Mouse (Mus musculus): ENCODE results near the gene Siae.
A peak's percentile ranks its signal among the peaks of the same experiment; 100 is the strongest.

Siae gene

DNA sequence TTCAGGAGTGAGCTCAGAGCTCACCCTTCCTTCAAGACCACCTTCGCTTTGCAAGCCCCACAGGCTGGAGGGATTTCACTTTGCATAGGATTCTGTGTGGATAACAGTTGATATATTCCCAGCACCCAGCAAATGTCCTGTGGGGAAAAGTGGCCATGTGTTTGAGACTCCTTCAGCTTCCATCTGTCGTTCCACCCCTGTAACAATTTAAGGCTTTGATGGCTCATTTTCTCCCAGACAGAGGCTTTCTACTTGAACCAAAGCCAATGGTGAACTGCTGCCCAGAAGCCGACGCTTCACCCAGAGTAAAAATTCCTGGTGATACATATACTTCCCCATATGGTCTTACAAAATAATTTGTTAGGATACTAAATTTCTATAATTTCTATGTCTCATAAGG is 119.8 kb downstream of the Siae start:
- no peak for DNase-seq (ENCODE audit: extremely low spot score)

DNA sequence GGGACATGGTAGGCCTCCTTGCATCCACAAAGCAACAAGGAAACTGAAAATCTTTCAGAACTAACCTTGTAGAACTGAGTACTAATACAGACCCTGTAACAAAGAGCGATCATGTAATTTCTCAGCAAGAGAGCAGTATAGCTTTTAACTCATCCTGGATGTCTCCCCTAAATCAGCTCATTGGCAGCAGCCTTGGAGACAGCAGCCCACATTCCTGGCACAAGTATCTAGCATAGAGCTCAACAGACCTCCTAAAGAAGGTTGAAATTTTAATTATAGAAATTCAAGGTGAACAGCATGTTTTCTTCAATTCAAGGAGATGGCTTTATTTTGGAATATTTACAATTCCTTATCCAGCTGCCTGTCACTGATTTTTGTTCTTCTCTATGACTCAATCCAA is 125.6 kb downstream of the Siae start:
- no peak for DNase-seq (ENCODE audit: extremely low spot score)

DNA sequence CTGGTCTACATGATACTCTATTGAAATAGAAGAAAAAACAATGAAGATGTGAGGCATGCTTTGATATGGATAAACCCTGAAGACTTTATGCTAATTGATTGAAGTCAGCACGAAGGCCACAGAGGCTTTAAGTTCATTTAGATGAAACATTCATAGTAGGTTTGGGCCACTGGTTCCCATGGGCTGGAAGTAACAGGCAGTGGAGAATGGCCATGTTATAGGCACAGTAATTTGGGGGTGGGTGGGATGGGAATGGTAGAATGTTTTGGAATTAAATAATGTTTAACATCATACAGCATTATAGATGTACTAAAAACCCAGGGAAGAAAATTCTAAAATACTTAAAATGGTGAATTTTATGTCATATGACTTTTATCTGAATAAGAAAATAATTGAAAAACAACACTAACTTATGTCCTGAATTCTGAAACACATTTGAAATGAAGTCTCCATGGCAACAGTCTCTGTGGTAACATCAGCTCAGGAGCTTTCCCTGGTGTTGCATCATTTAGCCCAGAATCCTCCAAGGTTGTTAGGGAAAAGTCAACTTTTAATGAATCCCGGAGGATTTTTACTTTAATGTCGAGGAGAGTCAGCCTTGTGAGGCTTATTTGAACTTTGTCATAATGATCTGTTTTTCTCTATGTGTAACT is 131.9 kb downstream of the Siae start:
- no peak for DNase-seq (ENCODE audit: extremely low spot score)

DNA sequence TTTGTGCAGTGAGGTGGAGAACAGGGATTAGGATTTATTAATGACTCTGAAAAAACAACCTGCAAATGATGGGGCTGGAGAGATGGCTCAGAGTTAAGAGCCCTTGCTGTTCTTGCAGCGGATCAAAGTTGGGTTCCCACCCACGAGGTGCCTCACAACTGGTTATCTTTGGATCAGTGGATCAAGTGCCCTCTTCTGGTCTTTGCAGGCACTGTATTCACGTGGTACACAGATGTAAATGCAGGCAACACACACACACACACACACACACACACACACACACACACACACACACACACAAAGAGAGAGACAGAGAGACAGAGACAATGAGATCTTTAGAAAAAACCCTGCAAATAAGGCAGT is 132.4 kb downstream of the Siae start:
- no peak for DNase-seq (ENCODE audit: extremely low spot score)

DNA sequence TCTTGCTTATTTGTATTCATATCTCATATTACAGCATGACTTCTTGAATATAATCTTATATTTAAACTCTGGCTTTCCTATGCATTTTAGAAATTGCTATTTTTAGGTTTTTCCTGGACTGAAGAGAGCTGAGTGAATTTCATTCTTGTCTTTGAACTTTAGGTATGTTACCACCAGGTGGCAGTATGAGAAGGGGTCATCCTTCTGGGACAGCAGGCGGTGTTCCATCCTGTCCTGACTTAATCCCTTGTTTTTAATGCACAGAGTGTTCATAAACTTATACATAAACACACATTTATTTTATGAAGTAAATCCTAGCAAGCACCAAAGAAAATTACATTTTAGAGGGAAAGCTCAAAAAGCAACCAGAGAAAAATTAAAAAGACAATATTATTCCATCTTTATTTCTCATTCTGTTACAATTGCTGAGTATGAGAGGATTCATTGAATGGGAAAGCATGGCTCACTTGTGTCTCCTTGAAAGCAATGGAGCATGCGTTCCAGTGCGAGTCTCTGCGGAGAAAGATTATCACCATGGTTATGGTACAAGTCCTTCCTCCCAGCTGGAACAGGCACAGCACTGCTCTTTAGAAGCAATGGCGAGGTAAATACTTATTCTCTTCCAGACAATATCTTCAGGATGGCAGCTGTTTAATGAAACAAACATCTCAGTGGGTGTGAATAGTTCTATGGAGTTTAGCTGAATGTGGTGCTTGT is 134.6 kb downstream of the Siae start:
- DNase-seq (ENCODE audit: extremely low spot score): peak; percentile 53
